Mouse (Mus musculus): Measurements from ENCODE around the gene Gm13271. TPM values are rescaled to one million over a fixed set of nuclear protein-coding genes. Genes with fewer than 3 reads are reported as not detected.
A peak's percentile ranks its signal among the peaks of the same experiment; 100 is the strongest.
"Not testable (repeated sequence)": the region's sequence is repeated elsewhere in the genome, so short reads cannot be mapped to it uniquely, and the experiment has no call there.

Gm13271 gene
- polyA plus RNA-seq, 2 experiments = not detected

GRCm38 (mm10) chr4:88781831-88782230 lies 27.2 kb downstream of the Gm13271 start, which contains the start of gene Ifnz:
Gene Ifnz (plus strand): TSS chr4:88782131.
- Histone ChIP-seq H3K4me2 (ENCODE audit: low read depth) (peak within 1 kb of the TSS; percentile 33), H3K4me3 (ENCODE audit: insufficient read depth in 1 of 2, low read depth in 2 of 2, low read length in 2 of 2) (peak within 1 kb of the TSS in 1 of 2 experiments; percentile 49; a peak in 2 of 4 replicates)
- not testable (repeated sequence) for H3K9me3 ChIP-seq (ENCODE audit: control insufficient read depth, low read length); H3K4me1 ChIP-seq (replicated peaks; ENCODE audit: control insufficient read depth in 2 of 2, insufficient read depth in 2 of 2, low read length in 1 of 2); H3K27ac ChIP-seq; ATAC-seq (ENCODE audit: insufficient read depth); H3K9ac ChIP-seq (replicated peaks); H3K27me3 ChIP-seq (ENCODE audit: control insufficient read depth, insufficient read depth, low read length); DNase-seq (ENCODE audit: low read depth in 3 of 3, low spot score in 3 of 3); H3K36me3 ChIP-seq (replicated peaks; ENCODE audit: control insufficient read depth, insufficient read depth, low read depth)
- 10% methylated on average over 3 of the region's 7 CpGs for WGBS (ENCODE audit: insufficient replicate concordance)

DNA sequence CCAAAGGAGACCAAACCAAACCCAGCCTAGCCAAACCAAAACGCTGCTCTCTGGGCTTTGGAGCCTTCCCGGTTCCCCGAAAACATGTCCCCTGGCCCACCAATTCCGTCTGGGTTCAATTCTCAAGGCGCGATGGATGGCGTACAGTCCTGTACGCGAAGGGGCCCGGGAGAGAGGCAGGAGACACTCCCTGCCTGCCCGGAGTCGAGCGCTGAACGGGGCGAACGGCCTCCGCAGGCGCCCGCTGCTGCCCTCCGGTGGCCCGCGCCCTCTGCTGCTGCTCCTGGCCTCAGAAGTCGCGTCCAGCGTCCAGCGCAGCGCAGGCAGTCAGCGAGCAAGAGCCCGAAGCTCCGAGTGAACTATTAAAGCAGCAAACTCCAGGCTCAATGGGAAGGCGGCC lies 27.7 kb downstream of the Gm13271 start:
- H3K4me1 ChIP-seq (replicated peaks; ENCODE audit: control insufficient read depth in 2 of 2, insufficient read depth in 2 of 2, low read length in 1 of 2); H3K27ac ChIP-seq; H3K9ac ChIP-seq (replicated peaks); DNase-seq (ENCODE audit: low read depth in 3 of 3, low spot score in 3 of 3); ATAC-seq (ENCODE audit: insufficient read depth); H3K27me3 ChIP-seq (ENCODE audit: control insufficient read depth, insufficient read depth, low read length); H3K9me3 ChIP-seq (ENCODE audit: control insufficient read depth, low read length); H3K36me3 ChIP-seq (replicated peaks; ENCODE audit: control insufficient read depth, insufficient read depth, low read depth): not testable (repeated sequence)
- WGBS (ENCODE audit: insufficient replicate concordance) = 2% methylated on average over 9 of the region's 31 CpGs
- peak overlapping the region in 1 of 2 experiments; percentile 49; a peak in 2 of 4 replicates for H3K4me3 ChIP-seq (ENCODE audit: insufficient read depth in 1 of 2, low read depth in 2 of 2, low read length in 2 of 2)
- peak overlapping the region; percentile 33 for H3K4me2 ChIP-seq (ENCODE audit: low read depth)

- no CpG with 5 or more reads among the region's 27 CpGs for WGBS (ENCODE audit: insufficient replicate concordance)
- not testable (repeated sequence) for H3K4me2 ChIP-seq (ENCODE audit: low read depth); H3K4me3 ChIP-seq (ENCODE audit: insufficient read depth in 1 of 2, low read depth in 2 of 2, low read length in 2 of 2); H3K27ac ChIP-seq; H3K36me3 ChIP-seq (replicated peaks; ENCODE audit: control insufficient read depth, insufficient read depth, low read depth); H3K27me3 ChIP-seq (ENCODE audit: control insufficient read depth, insufficient read depth, low read length); DNase-seq (ENCODE audit: low read depth in 3 of 3, low spot score in 3 of 3); H3K9me3 ChIP-seq (ENCODE audit: control insufficient read depth, low read length); ATAC-seq (ENCODE audit: insufficient read depth); H3K9ac ChIP-seq (replicated peaks); H3K4me1 ChIP-seq (replicated peaks; ENCODE audit: control insufficient read depth in 2 of 2, insufficient read depth in 2 of 2, low read length in 1 of 2)
These were observed 30.7 kb downstream of the Gm13271 start, which contains the start of gene Gm13276 for GRCm38 (mm10) chr4:88785409-88785808. Gene Gm13276 (plus strand): TSS chr4:88785709.

GRCm38 (mm10) chr4:88788402-88788801 lies 33.7 kb downstream of the Gm13271 start, which contains the start of gene Gm13277:
Gene Gm13277 (plus strand): TSS chr4:88788632.
- not testable (repeated sequence) for ATAC-seq (ENCODE audit: insufficient read depth); H3K9ac ChIP-seq (replicated peaks); DNase-seq (ENCODE audit: low read depth in 3 of 3, low spot score in 3 of 3); H3K4me3 ChIP-seq (ENCODE audit: insufficient read depth in 1 of 2, low read depth in 2 of 2, low read length in 2 of 2); H3K36me3 ChIP-seq (replicated peaks; ENCODE audit: control insufficient read depth, insufficient read depth, low read depth); H3K27ac ChIP-seq; H3K4me1 ChIP-seq (replicated peaks; ENCODE audit: control insufficient read depth in 2 of 2, insufficient read depth in 2 of 2, low read length in 1 of 2); H3K9me3 ChIP-seq (ENCODE audit: control insufficient read depth, low read length); H3K27me3 ChIP-seq (ENCODE audit: control insufficient read depth, insufficient read depth, low read length); H3K4me2 ChIP-seq (ENCODE audit: low read depth)
- WGBS (ENCODE audit: insufficient replicate concordance) = no CpG with 5 or more reads among the region's 28 CpGs
- peak; percentile 66 for TF ChIP-seq CTCF (IDR thresholded peaks at IDR 0.05; ENCODE audit: low read depth)

- H3K9ac ChIP-seq (replicated peaks); H3K4me2 ChIP-seq (ENCODE audit: low read depth); H3K4me1 ChIP-seq (replicated peaks; ENCODE audit: control insufficient read depth in 2 of 2, insufficient read depth in 2 of 2, low read length in 1 of 2); H3K27me3 ChIP-seq (ENCODE audit: control insufficient read depth, insufficient read depth, low read length); H3K27ac ChIP-seq; H3K9me3 ChIP-seq (ENCODE audit: control insufficient read depth, low read length); H3K36me3 ChIP-seq (replicated peaks; ENCODE audit: control insufficient read depth, insufficient read depth, low read depth); DNase-seq (ENCODE audit: low read depth in 3 of 3, low spot score in 3 of 3); ATAC-seq (ENCODE audit: insufficient read depth); H3K4me3 ChIP-seq (ENCODE audit: insufficient read depth in 1 of 2, low read depth in 2 of 2, low read length in 2 of 2): not testable (repeated sequence)
- no CpG with 5 or more reads among the region's 28 CpGs for WGBS (ENCODE audit: insufficient replicate concordance)
These were observed 36.6 kb downstream of the Gm13271 start, which contains the start of gene Gm13278 for GRCm38 (mm10) chr4:88791250-88791649. Gene Gm13278 (plus strand): TSS chr4:88791550.
